Mouse (Mus musculus) duodenum, adult 2 months (tissue): Measurements from ENCODE around the gene Nabp2. TPM values are rescaled to one million over a fixed set of nuclear protein-coding genes. Genes with fewer than 3 reads are reported as not detected.

ENCODE experiments used
- polyA plus RNA-seq: library from polyadenylated mRNA; depleted of rRNA; stranded (reverse); fragments of >200 nt; gene quantifications from 2 replicates; pipeline ENCODE4 v1.2.3, GENCODE M21; 2012; ENCODE audit warnings: low replicate concordance; rRNA removed

Nabp2 gene
- polyA plus RNA-seq = 23.4 and 29.3 TPM in 2 replicates

GRCm38 (mm10) chr10:128411211-128412054 lies at the start of gene Nabp2, which contains the start of gene Rnf41:
Gene Nabp2 (minus strand): TSS chr10:128411492.
Gene Rnf41 (plus strand): TSS chr10:128411657.

GRCm38 (mm10) chr10:128458719-128459408 lies 47.6 kb upstream of the Nabp2 start, which contains the start of gene Smarcc2:
Gene Smarcc2 (plus strand): TSS chr10:128459248.

GRCm38 (mm10) chr10:128401056-128401455 lies 10.2 kb downstream of the Nabp2 start, which contains the start of gene Slc39a5:
Gene Slc39a5 (minus strand): TSS chr10:128401229.

GRCm38 (mm10) chr10:128376455-128377211 lies 34.7 kb downstream of the Nabp2 start, which contains the start of gene Ankrd52:
Gene Ankrd52 (plus strand): TSS chr10:128377115.

GRCm38 (mm10) chr10:128368402-128369217 lies 42.7 kb downstream of the Nabp2 start, which contains the start of gene Coq10a:
Gene Coq10a (minus strand): TSS chr10:128368997.

Other genes with a start within 250 kb of the Nabp2 start
- 38.0 and 39.4 TPM in 2 replicates for gene Rbms2, start 231.2 kb downstream of the Nabp2 start, polyA plus RNA-seq
- gene Gls2, start 217.0 kb downstream of the Nabp2 start, polyA plus RNA-seq = 8.7 and 12.3 TPM in 2 replicates
- gene Spryd4, start 199.7 kb downstream of the Nabp2 start, polyA plus RNA-seq = 8.0 and 8.8 TPM in 2 replicates
- gene Mip, start 185.7 kb downstream of the Nabp2 start, polyA plus RNA-seq = not detected in 2 replicates
- gene Timeless, start 179.4 kb downstream of the Nabp2 start, polyA plus RNA-seq = 1.1 and 1.8 TPM in 2 replicates
- not detected in 2 replicates for gene Apon, start 157.4 kb downstream of the Nabp2 start, polyA plus RNA-seq
- 0.07 TPM in 1 of 2 replicates, not detected in the other for gene Apof, start 142.8 kb downstream of the Nabp2 start, polyA plus RNA-seq
- gene Stat2, start 140.9 kb downstream of the Nabp2 start, polyA plus RNA-seq = 14.9 and 17.8 TPM in 2 replicates
- 0.09 TPM in 1 of 2 replicates, not detected in the other for gene Il23a, start 112.7 kb downstream of the Nabp2 start, polyA plus RNA-seq
- gene Pan2, start 108.2 kb downstream of the Nabp2 start, polyA plus RNA-seq = 11.9 and 15.5 TPM in 2 replicates
- 19.5 and 28.4 TPM in 2 replicates for gene Cnpy2, start 89.0 kb downstream of the Nabp2 start, polyA plus RNA-seq
- 297 and 431 TPM in 2 replicates for gene Cs, start 73.8 kb downstream of the Nabp2 start, polyA plus RNA-seq
- gene Coq10a, start 42.5 kb downstream of the Nabp2 start, polyA plus RNA-seq = 16.2 and 26.7 TPM in 2 replicates
- 11.3 and 18.5 TPM in 2 replicates for gene Ankrd52, start 34.4 kb downstream of the Nabp2 start, polyA plus RNA-seq
- 340 and 495 TPM in 2 replicates for gene Slc39a5, start 10.3 kb downstream of the Nabp2 start, polyA plus RNA-seq
- 10.0 and 17.7 TPM in 2 replicates for gene Rnf41, start 165 bp upstream of the Nabp2 start, polyA plus RNA-seq
- gene Smarcc2, start 47.8 kb upstream of the Nabp2 start, polyA plus RNA-seq = 59.9 and 73.0 TPM in 2 replicates
- 505 and 720 TPM in 2 replicates for gene Myl6, start 82.7 kb upstream of the Nabp2 start, polyA plus RNA-seq
- gene Myl6b, start 87.2 kb upstream of the Nabp2 start, polyA plus RNA-seq = 1.4 and 1.8 TPM in 2 replicates
- gene Esyt1, start 114.4 kb upstream of the Nabp2 start, polyA plus RNA-seq = 22.7 and 25.3 TPM in 2 replicates
- gene Zc3h10, start 136.3 kb upstream of the Nabp2 start, polyA plus RNA-seq = 12.1 and 13.9 TPM in 2 replicates
- gene Rpl41, start 137.8 kb upstream of the Nabp2 start, polyA plus RNA-seq = 1,592 and 1,915 TPM in 2 replicates
- gene Pa2g4, start 154.5 kb upstream of the Nabp2 start, polyA plus RNA-seq = 4.9 and 9.0 TPM in 2 replicates
- gene Erbb3, start 178.2 kb upstream of the Nabp2 start, polyA plus RNA-seq = 45.3 and 63.8 TPM in 2 replicates
- 885 and 900 TPM in 2 replicates for gene Rps26, start 215.3 kb upstream of the Nabp2 start, polyA plus RNA-seq
- gene Ikzf4, start 234.5 kb upstream of the Nabp2 start, polyA plus RNA-seq = 0.74 and 1.6 TPM in 2 replicates